Mouse (Mus musculus): ENCODE measurements at regions not wholly inside any gene's neighbourhood (a gene's known extent, or its start where the extent isn't known, plus 50 kb on each side); places are given as distances from the start of the nearest gene placed in this dataset.

DNA sequence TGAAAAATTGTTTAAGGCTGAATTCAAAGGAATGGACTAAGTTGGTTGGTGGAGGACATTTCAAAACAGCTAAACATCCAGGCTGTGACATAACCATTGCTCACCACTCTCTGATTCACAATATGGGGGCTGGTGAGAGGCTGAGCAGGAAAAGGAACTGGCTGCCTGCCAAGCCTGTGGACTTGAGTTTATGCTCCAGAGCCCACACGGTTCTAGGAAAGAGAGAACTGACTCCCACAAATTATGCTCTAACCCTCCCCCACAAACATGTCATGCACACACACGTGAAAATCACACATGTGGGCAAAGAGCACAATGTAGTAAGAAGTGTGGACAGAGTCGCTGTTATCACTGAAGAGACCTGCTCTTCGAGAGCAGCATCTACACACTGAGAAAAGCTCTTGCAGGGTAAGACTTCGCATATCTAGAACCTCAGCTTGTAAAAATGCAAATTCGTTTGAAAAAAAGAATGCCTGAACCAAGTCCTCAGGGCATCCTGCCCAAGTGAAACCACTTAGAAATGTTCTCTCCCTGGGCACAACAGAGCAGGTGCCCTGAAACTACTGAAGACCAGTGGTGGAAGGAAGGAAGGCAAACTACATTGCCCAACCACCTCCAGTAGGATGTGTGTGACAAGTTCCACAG is 118.9 kb upstream of the Qrfpr start:
- H3K4me2 ChIP-seq = no peak overlapping the region

DNA sequence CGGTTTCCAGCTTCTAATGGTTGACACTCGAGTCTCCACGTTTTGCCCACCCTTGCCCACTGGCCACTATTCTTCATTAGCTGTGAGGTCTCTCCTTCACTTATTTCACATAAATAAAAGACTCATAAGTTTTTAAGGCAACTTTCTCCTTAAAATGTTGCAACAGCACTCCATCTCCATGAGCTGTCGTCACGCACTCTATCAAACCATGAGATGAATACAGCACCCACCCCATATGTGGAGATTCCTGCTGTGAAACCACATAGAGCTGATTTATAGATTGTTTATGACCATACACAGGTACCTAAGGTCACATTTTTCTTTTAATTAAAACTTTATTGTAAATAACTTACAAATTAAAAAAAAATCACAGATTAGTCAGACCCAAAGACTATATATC is 117.5 kb upstream of the Qrfpr start:
- Histone ChIP-seq H3K4me3 (ENCODE audit: low read depth, low read length) (no peak overlapping the region), H3K9ac (ENCODE audit: low read depth, low read length) (no peak overlapping the region), H3K27ac (ENCODE audit: low read depth, low read length) (no peak overlapping the region), H3K4me2 (no peak overlapping the region), H3K27me3 (replicated peaks; ENCODE audit: control insufficient read depth, insufficient read depth, low read length) (no peaks in the 10 kb centered on the region), H3K36me3 (ENCODE audit: control insufficient read depth, insufficient read depth, low read length) (no peaks in the 10 kb centered on the region), H3K9me3 (ENCODE audit: control insufficient read depth, low read length) (no peaks in the 10 kb centered on the region), H3K4me1 (replicated peaks; ENCODE audit: control insufficient read depth, insufficient read depth, low read length) (no peaks in the 10 kb centered on the region)
- 88% methylated on average over 5 of the region's 5 CpGs for WGBS
- ATAC-seq (replicated peaks; ENCODE audit: low FRiP score) = no peak
- no peak for DNase-seq (ENCODE audit: low spot score)

More for the DNA sequence above, 118.9 kb upstream of the Qrfpr start:
- WGBS = 66% methylated on average over 6 of the region's 6 CpGs
- Histone ChIP-seq H3K9me3 (ENCODE audit: control insufficient read depth, low read length) (no peaks in the 10 kb centered on the region), H3K4me3 (ENCODE audit: low read depth, low read length) (no peak overlapping the region), H3K27me3 (replicated peaks; ENCODE audit: control insufficient read depth, insufficient read depth, low read length) (no peaks in the 10 kb centered on the region), H3K9ac (ENCODE audit: low read depth, low read length) (no peak overlapping the region), H3K27ac (ENCODE audit: low read depth, low read length) (no peak overlapping the region), H3K4me1 (replicated peaks; ENCODE audit: control insufficient read depth, insufficient read depth, low read length) (no peaks in the 10 kb centered on the region), H3K36me3 (ENCODE audit: control insufficient read depth, insufficient read depth, low read length) (no peaks in the 10 kb centered on the region)
- no peak for DNase-seq (ENCODE audit: low spot score)
- no peak for ATAC-seq (replicated peaks; ENCODE audit: low FRiP score)

DNA sequence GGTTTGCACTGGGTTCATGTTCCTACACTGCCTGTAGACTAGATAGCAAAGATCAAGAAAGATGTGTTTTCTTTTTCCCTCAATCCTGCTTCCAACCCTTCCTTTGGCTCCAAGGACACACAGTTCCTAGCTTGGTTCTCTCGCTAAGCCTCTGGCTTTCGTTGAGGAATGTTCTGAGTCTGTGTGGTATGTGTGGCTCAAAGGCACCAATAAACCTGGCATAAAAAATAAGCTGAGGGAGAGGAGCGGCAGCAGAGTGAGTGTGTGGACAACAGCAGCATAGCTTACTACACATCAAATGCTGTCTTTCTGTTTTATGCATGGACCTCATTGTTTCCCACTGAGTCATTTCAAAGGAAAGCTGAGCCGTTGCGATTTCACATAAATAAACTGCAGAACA is 112.2 kb upstream of the Qrfpr start:
- no peak overlapping the region for H3K27ac ChIP-seq (ENCODE audit: low read depth, low read length)
- H3K36me3 ChIP-seq (ENCODE audit: control insufficient read depth, insufficient read depth, low read length) = no peaks in the 10 kb centered on the region
- DNase-seq (ENCODE audit: low spot score) (no peak), ATAC-seq (replicated peaks; ENCODE audit: low FRiP score) (no peak)
- no peak overlapping the region for H3K9ac ChIP-seq (ENCODE audit: low read depth, low read length)
- 74% methylated on average over 5 of the region's 5 CpGs for WGBS
- no peaks in the 10 kb centered on the region for H3K4me1 ChIP-seq (replicated peaks; ENCODE audit: control insufficient read depth, insufficient read depth, low read length)
- H3K27me3 ChIP-seq (replicated peaks; ENCODE audit: control insufficient read depth, insufficient read depth, low read length) = no peaks in the 10 kb centered on the region
- no peak overlapping the region for H3K4me2 ChIP-seq
- no peaks in the 10 kb centered on the region for H3K9me3 ChIP-seq (ENCODE audit: control insufficient read depth, low read length)
- no peak overlapping the region for H3K4me3 ChIP-seq (ENCODE audit: low read depth, low read length)

DNA sequence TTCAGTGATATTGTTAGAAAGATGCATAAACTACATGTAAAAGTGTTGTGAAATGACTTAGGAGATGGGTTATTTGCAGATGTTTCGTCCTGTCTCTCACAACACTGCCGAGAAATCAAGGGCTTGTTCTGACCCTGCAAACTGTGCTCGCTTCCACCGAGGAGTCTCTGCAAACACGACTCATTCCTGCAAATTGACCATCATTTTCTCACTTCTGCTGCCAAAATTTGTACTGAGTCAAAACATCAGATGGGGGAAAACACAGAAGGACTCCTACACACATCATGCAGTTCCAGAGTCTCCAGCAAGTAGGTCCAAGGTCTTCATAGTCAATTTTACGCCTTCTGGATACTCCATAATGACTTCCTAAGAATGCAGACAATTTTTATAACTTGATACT is 109.9 kb upstream of the Qrfpr start:
- no peak overlapping the region for H3K4me3 ChIP-seq (ENCODE audit: low read depth, low read length)
- no peak for DNase-seq (ENCODE audit: low spot score)
- ATAC-seq (replicated peaks; ENCODE audit: low FRiP score) = no peak
- H3K9me3 ChIP-seq (ENCODE audit: control insufficient read depth, low read length) = no peaks in the 10 kb centered on the region
- no peaks in the 10 kb centered on the region for H3K36me3 ChIP-seq (ENCODE audit: control insufficient read depth, insufficient read depth, low read length)
- H3K4me2 ChIP-seq = no peak overlapping the region
- no peak overlapping the region for H3K27ac ChIP-seq (ENCODE audit: low read depth, low read length)
- H3K9ac ChIP-seq (ENCODE audit: low read depth, low read length) = no peak overlapping the region
- no peaks in the 10 kb centered on the region for H3K27me3 ChIP-seq (replicated peaks; ENCODE audit: control insufficient read depth, insufficient read depth, low read length)
- WGBS = 84% methylated on average over 6 of the region's 6 CpGs
- no peaks in the 10 kb centered on the region for H3K4me1 ChIP-seq (replicated peaks; ENCODE audit: control insufficient read depth, insufficient read depth, low read length)

DNA sequence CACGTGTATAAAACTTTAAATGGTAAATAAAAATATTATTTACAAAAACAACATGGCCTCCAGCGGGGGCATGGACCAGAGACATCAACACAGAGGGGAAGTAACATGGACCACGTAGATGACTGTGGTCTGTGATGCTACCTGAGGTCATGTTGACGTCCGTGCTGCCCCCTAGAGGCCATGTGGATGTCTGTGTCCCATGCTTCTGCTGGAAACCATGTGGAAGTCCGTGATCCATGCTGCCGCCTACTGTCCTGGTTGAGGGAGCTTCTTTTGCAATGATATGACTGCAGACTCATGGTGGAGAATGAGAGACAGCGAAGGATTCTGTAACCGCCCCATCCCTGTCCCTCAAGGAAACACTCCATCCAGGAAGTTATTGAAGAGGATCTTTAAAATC is 108.5 kb upstream of the Qrfpr start:
- Histone ChIP-seq H3K9me3 (ENCODE audit: control insufficient read depth, low read length) (no peaks in the 10 kb centered on the region), H3K4me2 (no peak overlapping the region), H3K27ac (ENCODE audit: low read depth, low read length) (no peak overlapping the region), H3K4me3 (ENCODE audit: low read depth, low read length) (no peak overlapping the region), H3K4me1 (replicated peaks; ENCODE audit: control insufficient read depth, insufficient read depth, low read length) (no peaks in the 10 kb centered on the region), H3K27me3 (replicated peaks; ENCODE audit: control insufficient read depth, insufficient read depth, low read length) (no peaks in the 10 kb centered on the region), H3K9ac (ENCODE audit: low read depth, low read length) (no peak overlapping the region), H3K36me3 (ENCODE audit: control insufficient read depth, insufficient read depth, low read length) (no peaks in the 10 kb centered on the region)
- ATAC-seq (replicated peaks; ENCODE audit: low FRiP score) (no peak; the same call in 1 of the 2 replicates), DNase-seq (ENCODE audit: low spot score) (no peak)
- WGBS = 27% methylated on average over 9 of the region's 9 CpGs

DNA sequence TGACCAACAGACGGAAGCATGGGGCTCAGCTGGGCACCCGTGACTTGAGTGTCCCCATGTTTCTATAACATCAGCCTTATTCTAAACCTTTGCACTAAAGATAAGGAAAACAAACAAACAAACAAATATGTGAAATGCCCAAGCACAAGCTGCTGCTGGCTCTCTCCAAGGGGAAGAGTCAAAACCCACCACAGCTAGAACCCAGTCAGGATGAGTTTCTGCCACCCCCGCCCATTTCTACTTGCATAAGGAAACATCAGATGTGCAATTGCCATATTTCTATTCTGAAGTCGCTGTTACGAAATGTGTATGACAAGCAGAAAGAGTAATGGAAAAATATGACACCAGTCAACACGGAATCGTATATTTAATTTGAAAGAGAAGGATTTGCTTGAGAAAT is 107.5 kb upstream of the Qrfpr start:
- 84% methylated on average over 7 of the region's 7 CpGs for WGBS
- DNase-seq (ENCODE audit: low spot score) = no peak
- Histone ChIP-seq H3K4me3 (ENCODE audit: low read depth, low read length) (no peak overlapping the region), H3K9ac (ENCODE audit: low read depth, low read length) (no peak overlapping the region), H3K9me3 (ENCODE audit: control insufficient read depth, low read length) (no peaks in the 10 kb centered on the region), H3K27ac (ENCODE audit: low read depth, low read length) (no peak overlapping the region), H3K4me1 (replicated peaks; ENCODE audit: control insufficient read depth, insufficient read depth, low read length) (no peaks in the 10 kb centered on the region), H3K4me2 (no peak overlapping the region), H3K36me3 (ENCODE audit: control insufficient read depth, insufficient read depth, low read length) (no peaks in the 10 kb centered on the region), H3K27me3 (replicated peaks; ENCODE audit: control insufficient read depth, insufficient read depth, low read length) (no peaks in the 10 kb centered on the region)
- ATAC-seq (replicated peaks; ENCODE audit: low FRiP score) = no peak

DNA sequence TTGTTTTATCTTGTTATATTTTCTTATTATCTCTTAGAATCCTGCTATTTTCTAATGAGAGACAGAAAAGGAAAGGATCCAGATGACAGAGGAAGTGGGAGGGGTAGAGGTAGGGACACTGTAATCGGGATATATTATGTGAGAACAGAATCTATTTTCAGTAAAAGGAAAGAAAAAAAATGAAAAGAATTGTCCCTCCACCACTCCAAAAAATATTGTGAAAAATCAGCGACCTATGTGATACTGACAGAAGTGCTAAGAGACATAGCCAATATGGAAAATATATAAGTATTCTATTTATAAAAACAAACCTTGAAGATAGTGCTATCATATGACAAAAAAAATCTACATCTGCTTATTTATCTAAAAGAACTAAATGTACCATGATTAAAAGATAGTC is 106.8 kb upstream of the Qrfpr start:
- no peak for DNase-seq (ENCODE audit: low spot score)
- Histone ChIP-seq H3K27ac (ENCODE audit: low read depth, low read length) (no peak overlapping the region), H3K4me1 (replicated peaks; ENCODE audit: control insufficient read depth, insufficient read depth, low read length) (no peaks in the 10 kb centered on the region), H3K4me2 (no peak overlapping the region), H3K4me3 (ENCODE audit: low read depth, low read length) (no peak overlapping the region), H3K9me3 (ENCODE audit: control insufficient read depth, low read length) (no peaks in the 10 kb centered on the region), H3K27me3 (replicated peaks; ENCODE audit: control insufficient read depth, insufficient read depth, low read length) (no peaks in the 10 kb centered on the region), H3K9ac (ENCODE audit: low read depth, low read length) (no peak overlapping the region), H3K36me3 (ENCODE audit: control insufficient read depth, insufficient read depth, low read length) (no peaks in the 10 kb centered on the region)
- WGBS = 71% methylated on average over 2 of the region's 2 CpGs
- no peak for ATAC-seq (replicated peaks; ENCODE audit: low FRiP score)

DNA sequence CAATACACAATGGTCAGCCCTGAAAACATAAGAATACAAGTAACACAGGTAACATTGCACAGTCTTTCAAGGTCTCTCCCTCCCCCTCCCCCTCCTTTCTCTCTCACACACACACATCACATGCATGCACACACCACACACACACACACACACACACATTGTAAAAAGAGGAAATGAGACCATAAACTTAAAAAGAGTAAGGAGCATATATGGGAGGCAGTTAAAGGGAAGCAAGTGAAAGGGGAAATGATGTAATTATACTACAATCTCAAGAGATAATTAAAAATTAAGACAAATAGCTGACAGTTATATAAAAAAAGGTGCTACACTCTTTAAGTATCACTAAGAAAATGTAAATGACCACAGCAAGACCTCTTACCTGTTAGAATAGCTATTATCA is 96.5 kb upstream of the Qrfpr start:
- Histone ChIP-seq H3K9ac (ENCODE audit: low read depth, low read length) (no peak overlapping the region), H3K4me3 (ENCODE audit: low read depth, low read length) (no peak overlapping the region), H3K9me3 (ENCODE audit: control insufficient read depth, low read length) (no peaks in the 10 kb centered on the region), H3K4me2 (no peak overlapping the region), H3K4me1 (replicated peaks; ENCODE audit: control insufficient read depth, insufficient read depth, low read length) (no peaks in the 10 kb centered on the region), H3K36me3 (ENCODE audit: control insufficient read depth, insufficient read depth, low read length) (no peaks in the 10 kb centered on the region), H3K27me3 (replicated peaks; ENCODE audit: control insufficient read depth, insufficient read depth, low read length) (no peaks in the 10 kb centered on the region), H3K27ac (ENCODE audit: low read depth, low read length) (no peak overlapping the region)
- no peak for DNase-seq (ENCODE audit: low spot score)
- ATAC-seq (replicated peaks; ENCODE audit: low FRiP score) = no peak

DNA sequence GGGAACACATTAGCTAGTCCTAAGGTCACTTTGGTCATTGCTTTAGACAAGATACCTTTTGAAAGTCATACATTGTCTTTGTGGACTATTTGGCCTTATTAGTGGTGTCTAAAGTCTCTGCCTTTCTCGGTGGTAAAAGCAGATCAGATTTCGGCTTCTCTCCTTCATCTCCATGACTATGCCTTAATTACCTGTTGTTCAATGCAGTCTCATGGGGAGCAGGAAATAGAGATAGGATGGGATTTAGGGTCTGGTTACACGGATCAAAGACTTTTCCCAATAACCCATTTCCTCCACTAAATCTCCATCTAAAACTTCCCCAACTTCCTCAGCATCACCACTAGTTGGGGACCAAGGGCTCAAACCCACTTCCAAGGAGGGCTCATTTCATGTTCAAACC is 89.2 kb upstream of the Qrfpr start:
- no peak overlapping the region for H3K4me3 ChIP-seq (ENCODE audit: low read depth, low read length)
- WGBS = 24% methylated on average over 3 of the region's 3 CpGs

More for the DNA sequence above, 89.2 kb upstream of the Qrfpr start:
- Histone ChIP-seq H3K27me3 (replicated peaks; ENCODE audit: control insufficient read depth, insufficient read depth, low read length) (no peaks in the 10 kb centered on the region), H3K27ac (ENCODE audit: low read depth, low read length) (no peak overlapping the region), H3K9ac (ENCODE audit: low read depth, low read length) (no peak overlapping the region), H3K9me3 (ENCODE audit: control insufficient read depth, low read length) (no peaks in the 10 kb centered on the region), H3K4me2 (no peak overlapping the region), H3K36me3 (ENCODE audit: control insufficient read depth, insufficient read depth, low read length) (no peaks in the 10 kb centered on the region), H3K4me1 (replicated peaks; ENCODE audit: control insufficient read depth, insufficient read depth, low read length) (no peaks in the 10 kb centered on the region)
- DNase-seq (ENCODE audit: low spot score) (no peak), ATAC-seq (replicated peaks; ENCODE audit: low FRiP score) (no peak)

Measured in liver, embryonic 11.5 days (tissue).